Mouse (Mus musculus): ENCODE data around the gene Pld4.

Pld4 gene

DNA sequence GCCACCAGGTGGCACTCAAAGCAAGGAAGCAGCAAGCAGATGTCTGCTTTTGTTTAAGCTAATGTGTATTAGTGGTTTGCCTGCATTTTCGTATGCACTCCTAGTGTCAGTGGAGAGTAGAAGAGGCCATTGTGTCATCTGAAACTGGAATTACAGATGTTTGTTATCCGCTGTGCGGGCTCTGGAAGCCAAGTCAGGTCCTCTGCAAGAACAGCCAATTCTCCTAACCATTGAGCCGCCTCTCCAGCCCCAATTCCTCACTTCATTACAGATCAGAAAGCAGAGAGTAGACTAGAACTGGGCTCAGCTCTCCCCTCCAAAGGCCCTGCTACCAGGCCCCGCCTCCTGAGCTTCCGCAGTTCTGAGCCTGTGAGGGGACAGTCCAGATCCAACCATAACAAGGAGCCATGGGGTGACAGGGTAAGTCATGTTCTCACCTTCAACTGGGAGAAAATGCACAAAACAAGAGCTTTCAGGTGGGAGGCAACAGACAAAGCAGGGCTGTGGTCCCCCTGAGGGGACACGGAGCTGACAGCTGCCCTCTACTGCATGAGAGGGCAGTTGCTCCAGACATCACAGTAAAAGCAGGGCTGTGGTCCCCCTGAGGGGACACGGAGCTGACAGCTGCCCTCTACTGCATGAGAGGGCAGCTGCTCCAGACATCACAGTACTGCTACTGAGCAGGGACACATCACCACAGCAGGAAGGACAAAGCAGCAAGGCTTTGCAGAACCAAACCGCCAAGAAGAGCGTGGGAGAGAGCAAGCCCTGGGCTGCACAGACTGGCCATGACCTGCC is 13.4 kb upstream of the Pld4 start:
- ChIA-PET CTCF (interaction anchor here (0.6 to 3.5 kb wide), 66 partner anchors 8 to 602 kb away, joined by 3 to 31 read pairs (median 4); partner anchors contain the start of genes Clba1 (in 2 of the 4), Btbd6 (in 1 of the 4), Cdca4 (in 1 of the 4) and Cep170b (in 1 of the 4)), POLR2A (interaction anchor here in 3 of 4 experiments (0.6 to 3.0 kb wide), 27 partner anchors 9 to 1962 kb away, joined by 3 to 10 read pairs (median 4); partner anchors contain the start of genes Brf1 (in 1 of the 3), Cdca4 (in 1 of the 3), Clba1 (in 1 of the 3) and Pld4 (in 1 of the 3))

GRCm38 (mm10) chr12:112747606-112747970 is 12.9 kb upstream of the Pld4 start:
- ChIA-PET POLR2A (interaction anchor here in 3 of 4 experiments (0.6 to 3.0 kb wide), 24 partner anchors 8 to 266 kb away, joined by 3 to 10 read pairs (median 4); partner anchors contain the start of genes Brf1 (in 1 of the 3), Cdca4 (in 1 of the 3), Clba1 (in 1 of the 3) and Pld4 (in 1 of the 3)), CTCF (interaction anchor here (0.6 to 3.5 kb wide), 39 partner anchors 8 to 602 kb away, joined by 3 to 31 read pairs (median 4); partner anchors contain the start of genes Btbd6 (in 1 of the 4), Cdca4 (in 1 of the 4) and Pld4 (in 1 of the 4))

DNA sequence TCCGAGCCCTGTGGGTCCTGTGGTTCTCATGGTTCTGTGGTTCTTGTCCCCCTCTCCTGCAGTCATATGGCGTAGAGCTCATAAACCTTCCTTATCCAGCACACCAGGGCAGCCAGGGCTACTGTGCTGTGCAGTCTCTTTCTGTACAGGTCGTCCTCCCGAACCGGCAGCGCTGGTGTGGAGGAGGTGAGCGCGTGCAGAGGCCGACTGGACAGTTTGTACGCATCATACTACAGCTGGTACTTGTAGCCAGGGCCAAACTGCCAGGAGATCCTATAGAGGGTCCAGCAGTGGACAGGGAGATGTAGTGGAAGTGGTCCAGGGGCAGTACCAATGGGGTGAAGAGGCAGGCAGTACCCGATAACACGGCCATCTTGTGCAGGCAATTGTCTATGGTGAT is 9.5 kb upstream of the Pld4 start:
- ChIA-PET CTCF (interaction anchor here in 2 of 4 experiments (1.2 to 1.4 kb wide), 2 partner anchors 93 kb away, joined by 4 to 6 read pairs; no protein-coding TSS in a partner anchor), POLR2A (interaction anchor here in 2 of 4 experiments (1.1 to 1.4 kb wide), 4 partner anchors 11 to 87 kb away, joined by 3 to 4 read pairs (median 3); no protein-coding TSS in a partner anchor)

DNA sequence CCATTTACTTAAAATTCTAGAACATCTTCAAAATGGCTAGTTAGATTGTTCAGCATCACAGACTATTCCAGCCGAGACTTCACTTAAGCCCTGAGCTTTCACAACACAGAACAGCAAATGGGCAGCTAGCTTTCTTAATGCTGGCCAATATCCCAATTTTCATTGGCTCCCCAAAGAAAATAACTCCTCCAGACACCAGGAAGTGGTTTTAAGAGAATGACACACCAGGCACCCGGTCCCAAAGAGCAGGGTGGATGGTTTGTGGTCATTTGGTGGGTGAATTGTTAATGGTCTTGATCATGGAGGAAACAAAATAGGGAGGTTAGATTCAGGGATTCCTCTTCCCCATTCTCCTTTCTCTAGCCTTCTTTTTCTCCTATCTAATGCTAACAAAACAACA is 8.1 kb upstream of the Pld4 start:
- POLR2A ChIA-PET, result no interaction called here
- CTCF ChIA-PET, result no interaction called here

GRCm38 (mm10) chr12:112755900-112756299 is 4.6 kb upstream of the Pld4 start:
- CTCF ChIA-PET, result interaction anchor here in 3 of 4 experiments (0.6 to 1.8 kb wide), 5 partner anchors 9 to 93 kb away, joined by 3 to 8 read pairs (median 5); no protein-coding TSS in a partner anchor
- POLR2A ChIA-PET, result interaction anchor here in 2 of 4 experiments (0.9 to 1.2 kb wide), 5 partner anchors 8 to 40 kb away, joined by 3 to 6 read pairs (median 4); no protein-coding TSS in a partner anchor

- ChIA-PET CTCF (interaction anchor here in 3 of 4 experiments (0.8 to 1.3 kb wide), 3 partner anchors 11 to 34 kb away, joined by 3 to 5 read pairs (median 3); no protein-coding TSS in a partner anchor), POLR2A (interaction anchor here in 1 of 4 experiments (0.7 to 1.7 kb wide), 2 partner anchors 10 to 36 kb away, joined by 3 to 7 read pairs; no protein-coding TSS in a partner anchor)
Observed at GRCm38 (mm10) chr12:112757896-112758295, 2.6 kb upstream of the Pld4 start.

- CTCF ChIA-PET, result interaction anchor here (0.5 to 1.3 kb wide), 8 partner anchors 11 to 362 kb away, joined by 3 to 7 read pairs (median 4); no protein-coding TSS in a partner anchor
- POLR2A ChIA-PET, result interaction anchor here in 2 of 4 experiments (1.1 to 2.0 kb wide), 3 partner anchors 10 to 62 kb away, joined by 3 to 10 read pairs (median 8); no protein-coding TSS in a partner anchor
Observed at GRCm38 (mm10) chr12:112759471-112759870, 984 bp upstream of the Pld4 start.

DNA sequence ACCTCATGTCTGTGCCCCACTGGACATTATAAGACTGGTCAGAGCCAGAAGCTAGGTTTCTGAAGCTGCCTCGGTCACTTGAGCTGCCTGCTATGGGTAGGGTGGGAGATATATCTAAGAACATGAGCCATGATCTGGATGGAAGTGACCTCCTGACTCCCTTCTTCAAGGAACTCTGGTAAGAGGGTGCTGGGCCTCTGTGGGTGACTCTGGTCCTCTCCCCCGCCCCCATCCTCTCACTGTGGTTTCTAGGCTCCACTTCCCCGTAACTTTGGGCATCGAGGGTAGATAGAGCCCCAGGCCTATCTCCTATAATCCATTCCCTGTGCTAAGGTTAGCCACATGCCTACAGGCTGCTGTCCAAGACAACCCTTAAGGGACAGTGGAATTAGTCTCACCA is 956 bp downstream of the Pld4 start:
- ChIA-PET POLR2A (interaction anchor here in 2 of 4 experiments (0.9 to 2.0 kb wide), 4 partner anchors 8 to 33 kb away, joined by 3 to 8 read pairs (median 6); no protein-coding TSS in a partner anchor), CTCF (interaction anchor here in 2 of 4 experiments (1.1 to 1.5 kb wide), 3 partner anchors 13 to 83 kb away, joined by 3 to 6 read pairs (median 3); no protein-coding TSS in a partner anchor)

DNA sequence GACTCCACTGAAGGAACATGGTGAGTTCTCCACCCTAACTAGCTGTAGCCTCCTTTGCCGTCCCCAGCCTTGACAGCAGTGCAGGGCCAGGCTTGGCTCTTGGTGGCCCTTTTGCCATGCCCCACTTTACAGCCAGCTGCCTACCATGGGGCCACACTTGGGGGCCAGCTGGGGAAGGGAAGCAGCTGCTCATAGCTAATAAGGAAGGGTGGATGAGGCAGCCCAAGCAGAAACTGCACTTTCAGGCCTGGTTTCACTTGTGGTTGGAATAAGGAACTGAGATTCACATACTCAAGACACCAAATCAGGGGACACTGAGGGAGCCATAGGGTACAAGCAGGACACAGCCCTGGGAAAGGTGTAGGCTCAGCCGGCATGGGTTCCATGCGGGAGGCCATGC is 1.6 kb downstream of the Pld4 start:
- POLR2A ChIA-PET, result interaction anchor here in 3 of 4 experiments (0.8 to 1.0 kb wide), 4 partner anchors 11 to 32 kb away, joined by 3 to 4 read pairs (median 4); no protein-coding TSS in a partner anchor
- CTCF ChIA-PET, result interaction anchor here in 1 of 4 experiments (1.5 kb wide), 1 partner anchor 15 kb away, joined by 6 read pairs; no protein-coding TSS in a partner anchor

DNA sequence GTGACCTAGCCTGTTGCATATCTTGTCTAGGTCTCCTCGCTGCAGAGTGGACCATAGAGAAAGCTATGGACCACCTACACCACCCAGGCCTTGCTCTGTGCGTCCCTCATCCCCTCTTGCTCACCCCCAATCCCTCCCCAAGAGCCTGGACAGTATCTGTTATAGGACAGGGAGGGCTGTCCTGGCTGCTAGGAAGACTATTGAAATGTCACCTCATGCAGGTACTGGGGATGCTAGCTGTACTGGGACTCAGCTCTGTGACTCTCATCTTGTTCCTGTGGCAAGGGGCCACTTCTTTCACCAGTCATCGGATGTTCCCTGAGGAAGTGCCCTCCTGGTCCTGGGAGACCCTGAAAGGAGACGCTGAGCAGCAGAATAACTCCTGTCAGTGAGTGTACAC is 2.7 kb downstream of the Pld4 start:
- ChIA-PET CTCF (interaction anchor here in 1 of 4 experiments (1.5 kb wide), 1 partner anchor 17 kb away, joined by 4 read pairs; no protein-coding TSS in a partner anchor), POLR2A (interaction anchor here in 3 of 4 experiments (0.8 to 1.2 kb wide), 4 partner anchors 19 to 288 kb away, joined by 3 to 4 read pairs (median 3); no protein-coding TSS in a partner anchor)

GRCm38 (mm10) chr12:112764141-112764540 is 3.7 kb downstream of the Pld4 start:
- ChIA-PET CTCF (no interaction called here), POLR2A (interaction anchor here in 2 of 4 experiments (0.8 to 1.2 kb wide), 2 partner anchors 31 to 34 kb away, joined by 3 read pairs; no protein-coding TSS in a partner anchor)

DNA sequence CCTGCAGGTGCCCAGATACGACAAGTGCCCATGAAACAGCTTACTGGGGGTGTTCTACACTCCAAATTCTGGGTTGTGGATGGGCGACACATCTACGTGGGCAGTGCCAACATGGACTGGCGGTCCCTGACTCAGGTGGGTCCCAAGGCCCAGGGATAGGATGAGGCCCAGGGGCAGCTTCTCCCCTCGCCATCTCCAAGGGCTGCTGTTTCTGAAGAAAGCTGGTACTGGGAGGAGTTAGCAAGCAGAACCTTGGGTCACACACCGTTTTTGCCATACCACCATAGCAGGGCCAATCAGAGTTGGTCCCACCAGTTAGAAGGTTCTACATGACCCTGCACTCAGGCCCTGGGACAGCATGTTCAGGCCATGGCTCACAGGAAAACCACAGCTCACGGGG is 4.5 kb downstream of the Pld4 start:
- ChIA-PET CTCF (no interaction called here), POLR2A (interaction anchor here in 1 of 4 experiments (1.2 kb wide), 1 partner anchor 9 kb away, joined by 3 read pairs; no protein-coding TSS in a partner anchor)

GRCm38 (mm10) chr12:112766586-112766985 is 6.1 kb downstream of the Pld4 start:
- ChIA-PET POLR2A (no interaction called here), CTCF (no interaction called here)

GRCm38 (mm10) chr12:112767036-112767890 is 6.8 kb downstream of the Pld4 start:
- CTCF ChIA-PET, result no interaction called here

DNA sequence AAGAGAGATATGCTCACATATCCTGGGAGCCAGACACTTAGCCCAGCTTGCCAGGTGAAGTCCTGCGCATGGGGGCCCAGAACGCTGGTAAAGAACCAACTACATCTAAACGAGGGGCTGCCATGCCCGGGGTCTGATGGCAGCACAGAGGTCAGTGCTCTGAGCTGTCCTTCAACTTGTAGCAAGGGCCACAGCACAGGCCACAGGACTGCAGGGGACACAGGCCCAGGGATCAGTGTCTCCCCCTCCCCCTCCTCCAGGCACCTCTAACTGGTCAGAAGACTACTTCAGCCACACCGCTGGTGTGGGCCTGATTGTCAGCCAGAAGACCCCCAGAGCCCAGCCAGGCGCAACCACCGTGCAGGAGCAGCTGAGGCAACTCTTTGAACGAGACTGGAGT is 7.7 kb downstream of the Pld4 start:
- ChIA-PET POLR2A (interaction anchor here in 1 of 4 experiments (1.0 kb wide), 1 partner anchor 25 kb away, joined by 3 read pairs; no protein-coding TSS in a partner anchor), CTCF (interaction anchor here in 2 of 4 experiments (0.6 to 1.3 kb wide), 2 partner anchors 23 to 105 kb away, joined by 3 read pairs; no protein-coding TSS in a partner anchor)

More at GRCm38 (mm10) chr12:112767036-112767890, 6.8 kb downstream of the Pld4 start:
- POLR2A ChIA-PET, result no interaction called here

DNA sequence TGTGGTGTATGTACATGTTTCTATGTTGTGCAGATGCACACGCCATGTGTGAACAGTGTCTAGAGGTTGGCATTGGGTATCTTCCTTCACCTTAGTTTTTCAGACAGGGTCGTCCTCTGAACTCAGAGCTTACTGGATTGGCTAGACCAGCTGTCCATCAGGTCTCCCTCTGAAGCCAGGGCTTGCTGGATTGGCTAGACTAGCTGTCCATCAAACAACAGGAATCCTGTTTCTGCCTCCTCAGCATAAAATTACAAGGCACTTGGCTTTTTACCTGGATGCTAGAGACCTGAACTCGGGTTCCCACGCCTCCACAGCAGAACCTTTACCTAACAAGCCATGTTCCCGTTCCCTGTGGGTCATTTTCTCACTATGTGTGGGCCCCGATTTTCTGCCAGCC is 8.6 kb downstream of the Pld4 start:
- CTCF ChIA-PET, result interaction anchor here in 2 of 4 experiments (0.6 to 1.3 kb wide), 2 partner anchors 22 to 104 kb away, joined by 3 read pairs; no protein-coding TSS in a partner anchor
- POLR2A ChIA-PET, result interaction anchor here in 2 of 4 experiments (1.0 to 1.9 kb wide), 2 partner anchors 9 to 24 kb away, joined by 3 to 8 read pairs; partner anchors contain the start of gene Pld4 (in 1 of the 2)

DNA sequence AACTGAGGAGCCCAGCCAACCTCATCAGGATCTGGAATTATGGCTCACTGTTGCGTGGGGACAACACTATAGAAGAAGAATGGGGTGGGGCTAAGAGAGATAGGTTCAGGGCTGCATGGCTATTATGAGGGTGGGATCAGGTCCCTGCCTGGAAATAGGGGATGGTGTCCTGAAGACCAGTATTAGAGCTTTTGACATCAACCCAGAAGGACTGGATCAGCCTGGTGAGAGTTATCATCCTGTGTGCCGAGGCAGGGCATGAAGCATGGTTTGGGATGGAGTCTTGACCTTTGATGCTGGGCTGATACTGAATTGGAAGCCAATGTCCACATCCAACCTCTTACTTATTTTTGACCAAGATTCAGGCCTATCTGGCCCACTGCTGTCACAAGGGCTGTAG is 9.3 kb downstream of the Pld4 start:
- ChIA-PET POLR2A (interaction anchor here in 3 of 4 experiments (0.5 to 1.9 kb wide), 4 partner anchors 9 to 213 kb away, joined by 3 to 8 read pairs (median 3); partner anchors contain the start of gene Pld4 (in 1 of the 3)), CTCF (no interaction called here)

Measured in embryonic stem cell, embryonic (primary cell).